Mouse (Mus musculus): Measurements from ENCODE around the gene Slc28a3.

DNA sequence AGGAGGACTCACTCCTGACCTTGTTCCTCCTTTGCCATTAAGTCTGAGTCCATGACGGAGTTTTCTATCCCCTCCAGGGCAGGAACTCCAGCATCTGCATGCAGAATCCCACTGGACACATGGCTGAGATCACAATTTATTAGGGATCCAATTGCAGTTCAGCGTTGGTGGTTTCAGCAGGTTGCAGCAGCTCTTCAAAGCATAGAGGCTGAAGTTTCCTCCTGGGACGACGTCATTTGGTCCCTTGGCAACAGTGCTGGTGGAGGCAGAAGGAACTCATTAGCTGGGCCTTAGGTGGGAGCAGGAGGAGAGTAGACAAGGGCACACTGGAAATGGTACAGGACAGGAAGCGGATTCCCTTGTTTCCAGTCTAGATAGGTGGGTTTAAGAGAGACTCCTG lies 55.1 kb downstream of the Slc28a3 start:
- TF ChIP-seq CTCF (IDR thresholded peaks at IDR 0.05; ENCODE audit: low read depth) = no peak
- no peak for TF ChIP-seq EP300 (IDR thresholded peaks at IDR 0.05; ENCODE audit: low read depth)
